Mouse (Mus musculus) forebrain, embryonic 11.5 days (tissue): ENCODE results near the gene Zbtb38. TPM values are rescaled to one million over a fixed set of nuclear protein-coding genes. Genes with fewer than 3 reads are reported as not detected.

Experiments used
- ATAC-seq: fragments of 200-750 bp; cut with Nextera tagmentation; replicated peaks from 2 replicates; pipeline ENCODE4 v1.8.0; 2017; ENCODE audit warnings: moderate TSS enrichment; ENCODE audit not compliant: low FRiP score
- DNase-seq: peaks from one replicate; pipeline ENCODE4 v3.0.0-alpha.2; 2017; ENCODE audit warnings: low spot score
- H3K27ac ChIP-seq: fragments of 300-500 bp; sonication (generic); 2 replicates; pipeline ENCODE4 v1.5.1; 2014; ENCODE audit warnings: low read depth, low read length
- H3K27me3 ChIP-seq: fragments of 300-500 bp; sonication (generic); 2 replicates; pipeline ENCODE4 v1.6.1; 2014; ENCODE audit warnings: mild to moderate bottlenecking, low read length, mixed read lengths; ENCODE audit not compliant: control insufficient read depth, insufficient read depth
- H3K36me3 ChIP-seq: fragments of 300-500 bp; sonication (generic); 2 replicates; pipeline ENCODE4 v1.6.1; 2014; ENCODE audit warnings: mild to moderate bottlenecking, low read length, moderate library complexity, mixed read lengths; ENCODE audit not compliant: control insufficient read depth, insufficient read depth
- H3K4me1 ChIP-seq: fragments of 300-500 bp; sonication (generic); replicated peaks from 2 replicates; pipeline ENCODE4 v1.6.1; 2014; ENCODE audit warnings: low read length, mixed read lengths; ENCODE audit not compliant: control insufficient read depth, insufficient read depth
- H3K4me2 ChIP-seq: fragments of 300-500 bp; sonication (generic); 2 replicates; pipeline ENCODE4 v1.6.1; 2014; ENCODE audit warnings: low read depth, mild to moderate bottlenecking, low read length, moderate library complexity, mixed read lengths; ENCODE audit not compliant: severe bottlenecking
- H3K4me3 ChIP-seq: fragments of 300-500 bp; sonication (generic); 2 replicates; pipeline ENCODE4 v1.5.1; 2014; ENCODE audit warnings: low read depth, low read length
- H3K9ac ChIP-seq: fragments of 300-500 bp; sonication (generic); 2 replicates; pipeline ENCODE4 v1.6.1; 2014; ENCODE audit warnings: low read length
- H3K9me3 ChIP-seq: fragments of 300-500 bp; sonication (generic); 2 replicates; pipeline ENCODE4 v1.6.1; 2016; ENCODE audit warnings: low read length, mixed read lengths; ENCODE audit not compliant: control insufficient read depth
- WGBS: fragments of 180-500 bp; shearing (Covaris S2); extraction: QIAGEN DNeasy Blood & Tissue Kit; methylation state at CpG from one replicate; pipeline ENCODE4 v1.1.7; 2014; 5-methylcytosine and 5-hydroxymethylcytosine counted together
- polyA plus RNA-seq: library from polyadenylated mRNA; unstranded; fragments of >200 nt; fragmentation: Nextera tagmentation; extraction: Ambion mirVana; gene quantifications from 2 replicates; pipeline ENCODE4 v1.2.1, GENCODE M21; 2014

Gene Zbtb38
- polyA plus RNA-seq = 10.5 and 11.1 TPM in 2 replicates

DNA sequence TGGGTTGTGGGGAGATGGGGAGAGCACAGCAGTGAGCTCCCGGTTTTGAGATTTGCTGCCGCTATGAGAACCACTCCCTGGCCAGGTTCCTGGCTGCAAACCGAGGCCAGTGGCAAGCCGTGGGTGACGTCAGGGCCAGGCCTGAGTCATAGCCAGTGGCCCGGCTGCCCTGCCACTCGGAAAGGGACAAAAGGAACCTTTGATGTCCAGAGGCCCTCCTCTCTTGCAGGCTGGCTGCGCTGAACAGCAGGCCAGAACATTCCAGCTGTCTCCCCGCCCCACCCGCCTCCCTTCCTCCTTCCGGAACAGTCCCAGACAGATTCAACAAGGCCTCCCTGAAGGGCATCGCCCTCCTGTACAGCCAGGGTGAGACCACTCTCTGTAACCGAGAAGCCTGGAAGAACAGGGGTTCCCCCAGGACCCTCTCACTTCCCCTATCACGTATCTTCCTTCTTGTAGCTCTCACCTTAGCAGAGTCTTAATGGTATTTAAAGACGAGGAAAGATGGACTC lies at the start of gene Zbtb38:
Zbtb38 (minus strand) TSS at position 229 of the 512 bp plus-strand sequence.
- Histone ChIP-seq H3K4me3 (no peak within 1 kb of the TSS), H3K27ac (no peak within 1 kb of the TSS), H3K9ac (0 out of 2 replicates have a peak within 1 kb of the TSS, but pooled peaks have one; percentile 4), H3K27me3 (no peaks in the 10 kb centered on the region), H3K4me2 (no peak within 1 kb of the TSS), H3K4me1 (no peaks in the 10 kb centered on the region), H3K9me3 (no peaks in the 10 kb centered on the region), H3K36me3 (no peaks in the 10 kb centered on the region)
- 61% methylated on average over 15 of the region's 15 CpGs for WGBS
- DNase-seq (peak; percentile 53), ATAC-seq (peak; percentile 61; the same call in 1 of the 2 replicates)

DNA sequence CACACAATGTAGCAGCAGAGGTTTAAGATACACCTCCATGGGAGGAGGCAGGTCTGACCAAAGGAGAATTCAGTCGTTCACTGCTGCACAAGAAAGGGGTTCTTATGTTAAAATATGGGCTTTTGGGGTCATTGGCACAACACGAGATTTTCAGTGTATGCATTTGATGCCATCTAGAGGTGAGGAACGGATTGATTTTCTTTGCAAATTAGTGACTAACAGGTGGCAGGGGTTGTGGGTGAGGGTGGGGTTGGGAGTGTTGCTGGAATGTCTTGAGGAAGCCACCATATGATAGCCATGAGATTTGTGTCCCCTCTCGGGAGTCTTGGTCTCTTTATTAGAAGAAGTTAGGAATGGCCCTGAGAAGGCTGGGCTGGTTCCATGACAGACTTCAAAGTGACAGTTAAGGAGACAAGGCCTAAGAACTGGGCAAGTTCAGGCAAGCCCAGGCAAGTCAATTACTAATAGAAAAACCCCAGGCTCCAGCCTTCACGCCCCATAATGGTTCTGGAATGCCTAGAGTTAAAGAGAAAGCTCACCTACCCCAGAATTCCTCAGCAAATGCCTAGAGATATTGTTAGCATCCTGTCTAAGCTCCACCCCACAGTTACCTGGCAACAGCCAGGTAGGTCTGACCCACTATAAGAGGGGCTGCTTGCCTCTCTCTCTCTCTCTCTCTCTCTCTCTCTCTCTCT lies 47.6 kb upstream of the Zbtb38 start:
- DNase-seq (no peak), ATAC-seq (no peak)
- H3K27ac ChIP-seq = no peak overlapping the region
- 39% methylated on average over 5 of the region's 5 CpGs for WGBS
- H3K4me2 ChIP-seq = no peak overlapping the region
- no peaks in the 10 kb centered on the region; the same call in 1 of the 2 replicates for H3K4me1 ChIP-seq
- no peaks in the 10 kb centered on the region for H3K36me3 ChIP-seq
- no peaks in the 10 kb centered on the region for H3K9me3 ChIP-seq
- H3K27me3 ChIP-seq = no peaks in the 10 kb centered on the region
- no peak overlapping the region for H3K9ac ChIP-seq
- no peak overlapping the region for H3K4me3 ChIP-seq

DNA sequence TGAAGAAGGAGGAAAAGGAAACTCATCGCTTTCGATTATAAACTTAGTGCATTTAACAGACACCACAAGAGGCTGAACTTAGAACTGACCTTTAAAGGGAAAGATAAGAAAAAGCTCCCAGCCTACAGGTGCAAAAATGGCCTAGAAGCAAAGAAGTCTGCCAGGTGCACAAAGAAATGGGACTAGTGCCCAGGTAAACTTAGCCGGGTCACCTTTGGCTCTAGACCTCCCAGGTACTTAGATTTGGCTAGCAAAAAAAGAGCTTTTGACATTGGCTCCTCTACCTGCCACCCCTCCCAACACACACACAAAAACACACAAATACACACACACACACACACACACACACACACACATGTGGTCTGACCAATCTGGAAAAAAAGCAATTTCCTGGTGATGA lies 44.7 kb upstream of the Zbtb38 start:
- Histone ChIP-seq H3K27me3 (no peaks in the 10 kb centered on the region), H3K4me2 (no peak overlapping the region), H3K27ac (no peak overlapping the region), H3K36me3 (no peaks in the 10 kb centered on the region), H3K4me3 (no peak overlapping the region), H3K4me1 (no peaks in the 10 kb centered on the region; the same call in 1 of the 2 replicates), H3K9me3 (no peaks in the 10 kb centered on the region), H3K9ac (no peak overlapping the region)
- 97% methylated on average over 3 of the region's 3 CpGs for WGBS
- no peak for ATAC-seq
- no peak for DNase-seq

DNA sequence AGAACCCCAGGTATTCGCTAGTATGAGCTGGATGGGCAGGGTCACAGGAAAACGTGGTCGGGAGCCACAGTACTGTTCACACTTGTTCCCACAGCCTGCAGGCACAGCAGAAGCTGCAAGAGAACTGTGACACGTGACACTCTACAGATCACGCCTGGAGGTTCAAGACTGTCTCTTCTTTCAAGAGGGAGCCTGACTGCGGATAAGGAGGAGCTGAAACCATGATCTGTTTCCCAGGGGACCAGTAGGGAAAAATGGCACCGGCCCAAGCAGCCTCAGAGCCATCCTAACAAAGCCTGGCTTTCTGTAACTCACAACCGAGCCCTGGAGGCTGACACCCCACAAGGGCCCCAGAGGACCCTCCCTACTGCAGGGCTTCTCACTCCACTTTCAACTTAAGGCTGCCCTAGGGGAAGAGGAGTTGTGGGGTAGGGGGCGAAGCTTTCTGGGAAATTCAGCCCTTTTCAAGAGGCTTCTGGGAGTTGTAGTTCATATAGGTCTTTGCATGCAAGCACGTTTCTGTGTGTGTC lies 42.8 kb upstream of the Zbtb38 start:
- H3K4me1 ChIP-seq = no peaks in the 10 kb centered on the region; the same call in 1 of the 2 replicates
- WGBS = 20% methylated on average over 10 of the region's 10 CpGs
- H3K4me3 ChIP-seq = peak overlapping the region; percentile 31
- H3K27me3 ChIP-seq = no peaks in the 10 kb centered on the region
- H3K36me3 ChIP-seq = no peaks in the 10 kb centered on the region
- ATAC-seq = peak; percentile 85
- no peak overlapping the region for H3K27ac ChIP-seq
- peak overlapping the region; percentile 70 for H3K4me2 ChIP-seq
- peak overlapping the region; percentile 68 for H3K9ac ChIP-seq
- peak; percentile 63 for DNase-seq
- no peaks in the 10 kb centered on the region for H3K9me3 ChIP-seq

DNA sequence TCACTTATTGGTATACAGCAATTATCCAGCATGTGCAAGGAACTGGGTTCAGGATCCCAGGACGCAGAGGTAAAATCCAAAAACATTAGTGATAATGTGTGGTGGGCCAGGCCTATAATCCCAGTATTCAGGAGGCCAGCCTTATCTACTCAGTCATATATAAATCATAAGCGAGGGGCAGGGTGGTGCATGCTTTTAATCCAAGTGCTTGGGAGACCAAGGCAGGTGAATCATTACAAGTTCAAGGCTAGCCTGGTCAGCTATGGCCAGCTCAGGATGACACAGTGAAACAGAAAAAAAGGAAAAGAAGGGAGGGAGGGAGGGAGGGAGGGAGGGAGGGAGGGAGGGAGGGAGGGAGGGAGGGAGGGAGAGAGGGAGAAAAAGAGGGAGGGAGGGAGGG lies 42.0 kb upstream of the Zbtb38 start:
- DNase-seq = no peak
- no peak overlapping the region for H3K27ac ChIP-seq
- H3K4me1 ChIP-seq = no peaks in the 10 kb centered on the region; the same call in 1 of the 2 replicates
- no peaks in the 10 kb centered on the region for H3K27me3 ChIP-seq
- no peak overlapping the region for H3K4me2 ChIP-seq
- no peak overlapping the region for H3K4me3 ChIP-seq
- ATAC-seq = no peak
- H3K36me3 ChIP-seq = no peaks in the 10 kb centered on the region
- no peak overlapping the region for H3K9ac ChIP-seq
- no peaks in the 10 kb centered on the region for H3K9me3 ChIP-seq
- 96% methylated on average over 2 of the region's 2 CpGs for WGBS

DNA sequence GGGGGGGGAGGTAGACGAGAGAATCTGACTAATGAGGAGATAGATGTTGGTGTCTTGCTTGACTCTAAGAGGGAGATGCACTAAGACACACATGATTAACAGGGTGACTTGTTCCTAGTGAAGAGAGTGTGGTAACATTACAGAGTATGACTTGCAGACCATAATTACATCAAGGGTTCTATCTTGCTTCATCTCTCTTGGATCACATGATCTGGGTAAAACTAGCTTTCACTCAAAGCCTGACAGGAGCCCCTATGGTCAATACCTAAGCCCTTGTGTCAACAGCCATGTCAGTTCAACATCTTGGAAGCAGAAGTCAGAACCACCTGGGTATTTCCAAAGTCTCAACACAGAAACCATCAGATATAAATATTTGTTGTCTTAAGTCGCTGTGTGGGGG lies 39.9 kb upstream of the Zbtb38 start:
- no peak overlapping the region for H3K4me3 ChIP-seq
- no peaks in the 10 kb centered on the region for H3K27me3 ChIP-seq
- ATAC-seq (no peak), DNase-seq (no peak)
- no peaks in the 10 kb centered on the region for H3K36me3 ChIP-seq
- no peak overlapping the region for H3K4me2 ChIP-seq
- H3K9me3 ChIP-seq = no peaks in the 10 kb centered on the region
- no peak overlapping the region for H3K27ac ChIP-seq
- H3K9ac ChIP-seq = no peak overlapping the region
- H3K4me1 ChIP-seq = no peaks in the 10 kb centered on the region; the same call in 1 of the 2 replicates
- WGBS = 81% methylated on average over 2 of the region's 2 CpGs

DNA sequence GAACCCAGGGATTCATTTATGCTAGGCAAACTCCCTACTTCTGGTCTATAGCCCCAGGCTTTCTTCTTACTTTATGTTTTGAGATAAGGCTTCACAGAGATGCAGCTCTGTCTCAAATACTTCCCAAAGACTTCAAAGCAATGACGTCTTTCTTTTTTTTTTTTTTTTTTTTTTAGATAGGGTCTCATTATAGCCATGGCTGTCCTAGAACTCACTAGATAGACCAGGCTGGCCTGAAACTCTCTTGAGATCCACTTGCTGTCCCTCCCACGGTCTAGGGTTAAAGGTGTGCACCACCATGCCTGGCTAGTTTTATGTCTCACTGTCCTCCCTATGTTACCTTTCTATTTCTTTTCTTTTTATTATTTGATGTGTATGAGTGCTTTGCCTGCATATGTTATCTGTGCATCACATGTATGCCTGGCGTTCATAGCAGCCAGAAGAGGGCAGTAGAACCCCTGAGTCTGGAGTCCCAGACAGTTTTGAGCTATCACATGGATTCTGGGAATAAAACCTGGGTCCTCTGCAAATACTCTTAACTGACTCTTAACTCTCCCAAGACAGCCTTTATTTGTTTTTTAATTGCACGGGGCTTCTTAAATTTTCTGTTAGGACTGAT lies 37.9 kb upstream of the Zbtb38 start:
- H3K9me3 ChIP-seq = no peaks in the 10 kb centered on the region
- no peaks in the 10 kb centered on the region for H3K27me3 ChIP-seq
- 38% methylated on average over 4 of the region's 4 CpGs for WGBS
- H3K4me1 ChIP-seq = no peaks in the 10 kb centered on the region; the same call in 1 of the 2 replicates
- no peaks in the 10 kb centered on the region for H3K36me3 ChIP-seq
- H3K9ac ChIP-seq = no peak overlapping the region
- no peak overlapping the region for H3K4me2 ChIP-seq
- DNase-seq (no peak), ATAC-seq (no peak)
- no peak overlapping the region for H3K4me3 ChIP-seq
- H3K27ac ChIP-seq = no peak overlapping the region

DNA sequence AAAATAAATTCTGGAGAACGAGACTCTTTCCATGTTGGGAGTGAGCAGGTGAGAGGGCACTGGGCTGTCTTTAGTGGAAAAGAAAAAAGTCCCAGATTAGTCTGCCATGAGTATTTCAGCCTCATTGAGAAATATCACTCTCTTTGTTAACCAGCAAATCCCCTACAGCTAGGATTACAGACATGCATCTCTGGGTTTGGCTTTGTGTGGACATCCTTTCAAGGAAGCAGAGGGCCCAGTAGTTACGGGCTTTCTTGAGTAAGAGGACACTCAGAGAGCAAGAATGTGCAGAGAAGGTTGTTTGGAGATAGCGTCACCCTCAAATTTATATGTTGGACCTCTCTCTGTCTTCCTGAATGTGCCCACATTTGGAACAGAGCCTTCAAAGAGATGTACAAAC lies 37.3 kb upstream of the Zbtb38 start:
- Histone ChIP-seq H3K4me3 (no peak overlapping the region), H3K4me1 (no peaks in the 10 kb centered on the region), H3K36me3 (no peaks in the 10 kb centered on the region), H3K27ac (no peak overlapping the region), H3K9me3 (no peaks in the 10 kb centered on the region), H3K27me3 (no peaks in the 10 kb centered on the region), H3K4me2 (no peak overlapping the region), H3K9ac (no peak overlapping the region)
- DNase-seq (no peak), ATAC-seq (no peak)
- WGBS = 61% methylated on average over 3 of the region's 3 CpGs
